ENCODE assay signal across 14 mouse cellular contexts in the genomic region with DNA sequence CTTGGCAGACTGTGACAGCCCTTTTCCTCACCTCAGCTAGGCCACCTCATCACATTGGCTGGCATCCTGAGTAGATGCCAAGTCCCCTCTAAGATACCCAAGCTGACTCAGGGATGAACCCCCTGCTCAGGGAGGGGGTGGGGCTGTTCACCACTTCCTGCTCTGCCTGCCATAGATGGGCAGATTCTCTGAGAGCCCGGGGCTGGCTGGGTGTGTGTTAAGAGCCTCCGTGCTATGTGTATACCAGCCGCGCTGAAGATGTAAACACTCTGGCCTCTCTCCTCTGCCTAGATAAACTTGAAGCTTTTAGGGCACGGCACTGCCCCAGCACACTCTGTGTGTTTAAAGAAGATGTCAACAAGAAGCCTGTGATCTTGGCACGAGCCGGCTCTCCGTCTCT. TPM values are rescaled to one million over a fixed set of nuclear protein-coding genes. Genes with fewer than 3 reads are reported as not detected.
DNase-seq lines count a peak whose midpoint lies in the region; ATAC-seq and TF ChIP-seq lines count a peak whose summit lies in the region.
"Had no signal": no experiment of that assay in that cellular context is flagged by ENCODE, and none has a peak within 500 bp of the region (broad histone marks: within the 10 kb centered on the region; RNA-seq: fewer than 3 reads in every experiment).

No protein-coding gene starts in this region.

- TF ChIP-seq EP300 in lung, postnatal 0 days (IDR thresholded peaks at IDR 0.05) = peak; percentile 53

- ATAC-seq in heart, embryonic 12.5 days (ENCODE audit: insufficient number of reproducible peaks, low FRiP score) = no peak
- peak; percentile 61 for ATAC-seq in activated CD4-positive, CD25-positive, alpha-beta regulatory T cell, adult 4 months
- peak; percentile 88 for ATAC-seq in lung, postnatal 0 days
- no peak for ATAC-seq in forebrain, embryonic 15.5 days (replicated peaks)

- H3K27ac ChIP-seq in heart, embryonic 12.5 days (ENCODE audit: poor library complexity, severe bottlenecking) = no peak overlapping the region
- H3K27ac ChIP-seq in lung, postnatal 0 days (ENCODE audit: low read length) = no peak overlapping the region
- no peak overlapping the region for H3K27ac ChIP-seq in forebrain, embryonic 15.5 days (replicated peaks)
- H3K27ac ChIP-seq: embryonic facial prominence, embryonic 13.5 days; gastrocnemius, adult 2 months had no signal

- no peak for DNase-seq in heart, adult 11 months
- peak; percentile 78 for DNase-seq in lung, postnatal 0 days (ENCODE audit: low spot score)
- peak; percentile 83 for DNase-seq in thymus, postnatal 0 days (ENCODE audit: low spot score)
- no peak for DNase-seq in frontal cortex, postnatal 14 days (ENCODE audit: low spot score in 2 of 2)
- DNase-seq in left cerebral cortex, adult 18-20 months (ENCODE audit: low spot score in 2 of 2) = no peak
- DNase-seq: gastrocnemius, adult 2 months; heart, postnatal 4 days; layer of hippocampus, adult 9-11 months; right cerebral cortex, postnatal 25 days had no signal

- H3K36me3 ChIP-seq in heart, embryonic 12.5 days = no peaks in the 10 kb centered on the region
- H3K36me3 ChIP-seq in lung, postnatal 0 days (ENCODE audit: insufficient read depth, low read length) = no peaks in the 10 kb centered on the region
- H3K36me3 ChIP-seq in forebrain, embryonic 15.5 days = no peaks in the 10 kb centered on the region
- H3K36me3 ChIP-seq: embryonic facial prominence, embryonic 13.5 days had no signal

- 0 out of 2 replicates have a peak, but pooled peaks cover 6% of the 10 kb centered on the region for H3K4me1 ChIP-seq in heart, embryonic 12.5 days (replicated peaks)
- H3K4me1 ChIP-seq in lung, postnatal 0 days (ENCODE audit: insufficient read depth, low read depth, low read length) = peaks cover 8% of the 10 kb centered on the region; the same call in 1 of the 2 replicates
- 0 out of 2 replicates have a peak, but pooled peaks cover 2% of the 10 kb centered on the region for H3K4me1 ChIP-seq in forebrain, embryonic 15.5 days

- no peak overlapping the region for H3K4me3 ChIP-seq in heart, embryonic 12.5 days
- no peak overlapping the region for H3K4me3 ChIP-seq in lung, postnatal 0 days (ENCODE audit: low read depth, low read length)
- no peak overlapping the region for H3K4me3 ChIP-seq in forebrain, embryonic 15.5 days
- H3K4me3 ChIP-seq: embryonic facial prominence, embryonic 13.5 days; gastrocnemius, adult 2 months had no signal

- 26% methylated on average over 8 of the region's 8 CpGs for WGBS in heart, embryonic 12.5 days
- WGBS in lung, postnatal 0 days = 2% methylated on average over 8 of the region's 8 CpGs
- 59% methylated on average over 8 of the region's 8 CpGs for WGBS in forebrain, embryonic 15.5 days

- peaks cover 12% of the 10 kb centered on the region for H3K27me3 ChIP-seq in heart, embryonic 12.5 days (replicated peaks)
- H3K27me3 ChIP-seq in lung, postnatal 0 days (replicated peaks; ENCODE audit: insufficient read depth, low read length) = no peaks in the 10 kb centered on the region
- H3K27me3 ChIP-seq in forebrain, embryonic 15.5 days = no peaks in the 10 kb centered on the region
- H3K27me3 ChIP-seq: embryonic facial prominence, embryonic 13.5 days had no signal

- no peak overlapping the region for H3K9ac ChIP-seq in heart, embryonic 12.5 days
- H3K9ac ChIP-seq in lung, postnatal 0 days (replicated peaks; ENCODE audit: low read depth) = no peak overlapping the region
- no peak overlapping the region for H3K9ac ChIP-seq in forebrain, embryonic 15.5 days (replicated peaks)
- H3K9ac ChIP-seq: embryonic facial prominence, embryonic 13.5 days had no signal

- H3K9me3 ChIP-seq in heart, embryonic 12.5 days (replicated peaks) = 0 out of 2 replicates have a peak, but pooled peaks cover 3% of the 10 kb centered on the region
- H3K9me3 ChIP-seq in lung, postnatal 0 days (ENCODE audit: low read length) = no peaks in the 10 kb centered on the region
- no peaks in the 10 kb centered on the region for H3K9me3 ChIP-seq in forebrain, embryonic 15.5 days
- H3K9me3 ChIP-seq: embryonic facial prominence, embryonic 13.5 days had no signal

- peak overlapping the region; percentile 18; the same call in 1 of the 2 replicates for H3K4me2 ChIP-seq in heart, embryonic 12.5 days
- H3K4me2 ChIP-seq in lung, postnatal 0 days (replicated peaks; ENCODE audit: low read depth, low read length) = no peak overlapping the region
- no peak overlapping the region for H3K4me2 ChIP-seq in forebrain, embryonic 15.5 days (replicated peaks)
- H3K4me2 ChIP-seq: embryonic facial prominence, embryonic 13.5 days; liver, embryonic 11.5 days had no signal

- no peak for TF ChIP-seq CTCF in lung, postnatal 0 days (IDR thresholded peaks at IDR 0.05)

RNA-seq across cellular contexts. Expression of a gene that starts 4.4 kb away (rescaled TPM):
- not detected in 2 replicates for polyA plus RNA-seq in heart, embryonic 12.5 days (2016; fragmentation: Nextera tagmentation; extraction: Ambion mirVana)
- polyA plus RNA-seq in activated CD4-positive, CD25-positive, alpha-beta regulatory T cell, adult 4 months (2017; shearing (Covaris generic)) = not detected
- polyA plus RNA-seq in lung, postnatal 0 days (2015; fragmentation: Nextera tagmentation; extraction: Ambion mirVana) = 0.32 and 0.40 TPM in 2 replicates
- polyA plus RNA-seq in thymus, postnatal 0 days (2015; fragmentation: Nextera tagmentation; extraction: Ambion mirVana) = 0.05 and 0.06 TPM in 2 replicates
- polyA plus RNA-seq in forebrain, embryonic 15.5 days (2015; fragmentation: Nextera tagmentation; extraction: Ambion mirVana) = not detected in 2 replicates
- under 1 TPM; 0.23 to 0.30 TPM for total RNA-seq in left cerebral cortex, adult 18-20 months (2021)
- total RNA-seq: gastrocnemius, adult 2 months; heart, postnatal 4 days had no signal
- polyA plus RNA-seq: embryonic facial prominence, embryonic 13.5 days; liver, embryonic 11.5 days had no signal

RNA-seq across cellular contexts. Expression of a gene that starts 16.8 kb away (rescaled TPM):
- 5.6 and 5.7 TPM in 2 replicates for polyA plus RNA-seq in heart, embryonic 12.5 days (2016; fragmentation: Nextera tagmentation; extraction: Ambion mirVana)
- under 1 TPM in 1 of 2 experiments, not detected in 1; 0.15 TPM for polyA plus RNA-seq in activated CD4-positive, CD25-positive, alpha-beta regulatory T cell, adult 4 months (2017; shearing (Covaris generic))
- 106 and 119 TPM in 2 replicates for polyA plus RNA-seq in lung, postnatal 0 days (2015; fragmentation: Nextera tagmentation; extraction: Ambion mirVana)
- 3.7 and 4.5 TPM in 2 replicates for polyA plus RNA-seq in thymus, postnatal 0 days (2015; fragmentation: Nextera tagmentation; extraction: Ambion mirVana)
- polyA plus RNA-seq in forebrain, embryonic 15.5 days (2015; fragmentation: Nextera tagmentation; extraction: Ambion mirVana) = 14.4 and 17.0 TPM in 2 replicates
- 1 to 10 TPM; 8.3 to 9.0 TPM for total RNA-seq in left cerebral cortex, adult 18-20 months (2021)

Comparison
In these comparisons a context has a peak if more than half of its experiments do, and no peak if none do; other contexts are left out.
1. ATAC-seq: peak in activated CD4-positive, CD25-positive, alpha-beta regulatory T cell, adult 4 months (single experiment) and lung, postnatal 0 days (single experiment); none in heart, embryonic 12.5 days (single experiment) and forebrain, embryonic 15.5 days (single experiment).
2. DNase-seq: peak in lung, postnatal 0 days (single experiment) and thymus, postnatal 0 days (single experiment); none in heart, adult 11 months (single experiment), frontal cortex, postnatal 14 days (0 of 2) and left cerebral cortex, adult 18-20 months (0 of 2).